Mouse (Mus musculus) hindbrain, embryonic 10.5 days (tissue): Measurements from ENCODE around the gene Wt1. TPM values are rescaled to one million over a fixed set of nuclear protein-coding genes. Genes with fewer than 3 reads are reported as not detected.

ENCODE experiments used
- DNase-seq: peaks from one replicate; pipeline ENCODE4 v3.0.0-alpha.2; 2017; ENCODE audit warnings: low spot score
- H3K27ac ChIP-seq: fragments of 300-500 bp; sonication (generic); 2 replicates; pipeline ENCODE4 v1.5.1; 2016; ENCODE audit warnings: mild to moderate bottlenecking, moderate library complexity
- H3K27me3 ChIP-seq: fragments of 300-500 bp; sonication (generic); 2 replicates; pipeline ENCODE4 v1.6.1; 2016; ENCODE audit warnings: mild to moderate bottlenecking; ENCODE audit not compliant: poor library complexity, insufficient read depth, severe bottlenecking
- H3K36me3 ChIP-seq: fragments of 300-500 bp; sonication (generic); 2 replicates; pipeline ENCODE4 v1.6.1; 2016; ENCODE audit warnings: mild to moderate bottlenecking, moderate library complexity
- H3K4me1 ChIP-seq: fragments of 300-500 bp; sonication (generic); replicated peaks from 2 replicates; pipeline ENCODE4 v1.6.1; 2016; ENCODE audit warnings: mild to moderate bottlenecking
- H3K4me3 ChIP-seq: fragments of 300-500 bp; sonication (generic); 2 replicates; pipeline ENCODE4 v1.5.1; 2016; ENCODE audit warnings: mild to moderate bottlenecking, moderate library complexity
- H3K9me3 ChIP-seq: fragments of 300-500 bp; sonication (generic); 2 replicates; pipeline ENCODE4 v1.6.1; 2016; ENCODE audit warnings: mild to moderate bottlenecking, moderate library complexity
- WGBS: fragments of 180-500 bp; shearing (Covaris S2); methylation state at CpG from one replicate; pipeline ENCODE4 v1.1.7; 2016; 5-methylcytosine and 5-hydroxymethylcytosine counted together
- polyA plus RNA-seq: library from polyadenylated mRNA; unstranded; fragments of >200 nt; fragmentation: Nextera tagmentation; extraction: Ambion mirVana; gene quantifications from 2 replicates; pipeline ENCODE4 v1.2.1, GENCODE M21; 2016

The Wt1 gene
- polyA plus RNA-seq, 1 experiment from 2014 or later, result 0.12 TPM

- no peak overlapping the region for H3K27ac ChIP-seq
- H3K4me3 ChIP-seq, result peak overlapping the region; percentile 1; the same call in 1 of the 2 replicates
- H3K4me1 ChIP-seq, result peaks cover 25% of the 10 kb centered on the region
- DNase-seq, result peak; percentile 52
- peaks cover 100% of the 10 kb centered on the region for H3K27me3 ChIP-seq
- H3K36me3 ChIP-seq, result no peaks in the 10 kb centered on the region
- no peaks in the 10 kb centered on the region for H3K9me3 ChIP-seq
- 1% methylated on average over 32 of the region's 32 CpGs for WGBS
These were observed 4.2 kb downstream of the Wt1 start for GRCm38 (mm10) chr2:105130351-105131060.

GRCm38 (mm10) chr2:105131061-105131810 is 4.9 kb downstream of the Wt1 start:
- Histone ChIP-seq H3K36me3 (no peaks in the 10 kb centered on the region), H3K4me1 (peaks cover 23% of the 10 kb centered on the region), H3K27me3 (peaks cover 100% of the 10 kb centered on the region), H3K4me3 (no peak overlapping the region), H3K9me3 (no peaks in the 10 kb centered on the region), H3K27ac (no peak overlapping the region)
- 5% methylated on average over 12 of the region's 12 CpGs for whole genome bisulfite sequencing
- DNase-seq, result peak; percentile 33

DNA sequence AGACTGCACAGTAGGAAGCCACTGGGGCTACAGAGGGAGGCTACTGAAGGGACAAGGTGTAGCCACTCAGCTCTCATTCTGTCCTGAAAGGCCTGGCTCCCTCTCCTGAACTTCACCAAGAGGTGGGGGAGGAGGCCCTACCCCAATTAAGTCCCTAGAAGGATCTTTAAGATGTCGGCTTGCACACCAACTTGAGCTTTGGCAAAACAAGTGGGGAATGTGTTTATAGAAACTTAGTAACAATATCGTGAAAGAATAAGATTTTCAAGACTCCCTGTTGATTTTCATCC is 5.4 kb downstream of the Wt1 start:
- no peak overlapping the region for H3K4me3 ChIP-seq
- H3K9me3 ChIP-seq, result no peaks in the 10 kb centered on the region
- H3K27ac ChIP-seq, result no peak overlapping the region
- H3K27me3 ChIP-seq, result peaks cover 100% of the 10 kb centered on the region
- H3K4me1 ChIP-seq, result peaks cover 17% of the 10 kb centered on the region
- H3K36me3 ChIP-seq, result no peaks in the 10 kb centered on the region
- WGBS, result 2% methylated on average over 2 of the region's 2 CpGs
- DNase-seq, result no peak

- H3K27me3 ChIP-seq, result peaks cover 100% of the 10 kb centered on the region
- 2% methylated on average over 17 of the region's 17 CpGs for WGBS
- H3K4me1 ChIP-seq, result peaks cover 12% of the 10 kb centered on the region
- no peaks in the 10 kb centered on the region for H3K36me3 ChIP-seq
- no peak overlapping the region for H3K27ac ChIP-seq
- no peaks in the 10 kb centered on the region for H3K9me3 ChIP-seq
- H3K4me3 ChIP-seq, result no peak overlapping the region
- peak; percentile 49 for DNase-seq
These were observed 6.0 kb downstream of the Wt1 start for GRCm38 (mm10) chr2:105132300-105132699.

- WGBS, result 1% methylated on average over 43 of the region's 43 CpGs
- no peaks in the 10 kb centered on the region for H3K9me3 ChIP-seq
- H3K36me3 ChIP-seq, result no peaks in the 10 kb centered on the region
- H3K4me1 ChIP-seq, result peaks cover 6% of the 10 kb centered on the region
- H3K4me3 ChIP-seq, result no peak overlapping the region
- no peak overlapping the region for H3K27ac ChIP-seq
- DNase-seq, result peak; percentile 52
- H3K27me3 ChIP-seq, result peaks cover 100% of the 10 kb centered on the region
These were observed 6.8 kb downstream of the Wt1 start for GRCm38 (mm10) chr2:105132933-105133795.

- 0% methylated on average over 19 of the region's 19 CpGs for WGBS
- H3K4me1 ChIP-seq, result peaks cover 6% of the 10 kb centered on the region
- H3K27me3 ChIP-seq, result peaks cover 100% of the 10 kb centered on the region
- no peaks in the 10 kb centered on the region for H3K36me3 ChIP-seq
- H3K9me3 ChIP-seq, result no peaks in the 10 kb centered on the region
- no peak overlapping the region for H3K27ac ChIP-seq
- no peak overlapping the region for H3K4me3 ChIP-seq
- DNase-seq, result peak; percentile 27
These were observed 8.0 kb downstream of the Wt1 start for GRCm38 (mm10) chr2:105134296-105134695.

DNA sequence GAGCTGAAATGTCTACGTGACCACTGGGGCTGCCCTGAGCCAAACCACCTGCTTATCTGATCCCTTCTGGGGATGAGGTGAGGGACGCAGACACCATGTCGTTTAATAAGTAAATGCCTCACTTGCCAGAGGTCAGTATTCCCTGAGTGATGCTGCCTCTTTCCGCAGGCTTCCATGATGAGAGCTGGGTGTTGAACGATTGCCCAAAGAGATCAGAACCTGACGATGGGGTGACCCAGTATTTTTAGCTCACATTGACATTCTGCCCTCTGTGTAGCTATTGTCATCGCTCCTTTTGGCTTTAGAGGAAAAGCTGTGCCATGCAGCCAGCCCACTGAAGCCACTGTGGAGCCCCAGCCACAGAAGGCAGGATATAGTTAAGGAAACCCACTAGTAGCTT is 13.1 kb downstream of the Wt1 start:
- Histone ChIP-seq H3K4me3 (no peak overlapping the region), H3K27me3 (peaks cover 66% of the 10 kb centered on the region), H3K27ac (no peak overlapping the region), H3K36me3 (no peaks in the 10 kb centered on the region), H3K9me3 (no peaks in the 10 kb centered on the region), H3K4me1 (no peaks in the 10 kb centered on the region)
- no peak for DNase-seq
- 80% methylated on average over 7 of the region's 7 CpGs for WGBS

GRCm38 (mm10) chr2:105141371-105141770 is 15.0 kb downstream of the Wt1 start:
- Histone ChIP-seq H3K27me3 (peaks cover 47% of the 10 kb centered on the region), H3K9me3 (no peaks in the 10 kb centered on the region), H3K4me3 (no peak overlapping the region), H3K27ac (no peak overlapping the region), H3K4me1 (no peaks in the 10 kb centered on the region), H3K36me3 (no peaks in the 10 kb centered on the region)
- no peak for DNase-seq
- 68% methylated on average over 7 of the region's 7 CpGs for WGBS

- Histone ChIP-seq H3K27me3 (peaks cover 24% of the 10 kb centered on the region), H3K4me3 (no peak overlapping the region), H3K9me3 (no peaks in the 10 kb centered on the region), H3K4me1 (no peaks in the 10 kb centered on the region), H3K36me3 (no peaks in the 10 kb centered on the region), H3K27ac (no peak overlapping the region)
- DNase-seq, result no peak
- WGBS, result 92% methylated on average over 14 of the region's 14 CpGs
These were observed 17.4 kb downstream of the Wt1 start for GRCm38 (mm10) chr2:105143731-105144130.

GRCm38 (mm10) chr2:105151544-105151943 is 25.2 kb downstream of the Wt1 start:
- H3K36me3 ChIP-seq, result no peaks in the 10 kb centered on the region
- no peak overlapping the region for H3K27ac ChIP-seq
- H3K4me3 ChIP-seq, result no peak overlapping the region
- WGBS, result 94% methylated on average over 5 of the region's 5 CpGs
- H3K27me3 ChIP-seq, result no peaks in the 10 kb centered on the region
- peaks cover 7% of the 10 kb centered on the region; the same call in 1 of the 2 replicates for H3K4me1 ChIP-seq
- DNase-seq, result no peak
- no peaks in the 10 kb centered on the region for H3K9me3 ChIP-seq

- no peaks in the 10 kb centered on the region for H3K27me3 ChIP-seq
- no peak for DNase-seq
- H3K27ac ChIP-seq, result no peak overlapping the region
- WGBS, result 82% methylated on average over 1 of the region's 1 CpGs
- no peaks in the 10 kb centered on the region for H3K36me3 ChIP-seq
- no peaks in the 10 kb centered on the region for H3K9me3 ChIP-seq
- H3K4me3 ChIP-seq, result no peak overlapping the region
- H3K4me1 ChIP-seq, result peaks cover 7% of the 10 kb centered on the region; the same call in 1 of the 2 replicates
These were observed 26.7 kb downstream of the Wt1 start for GRCm38 (mm10) chr2:105153046-105153445.

DNA sequence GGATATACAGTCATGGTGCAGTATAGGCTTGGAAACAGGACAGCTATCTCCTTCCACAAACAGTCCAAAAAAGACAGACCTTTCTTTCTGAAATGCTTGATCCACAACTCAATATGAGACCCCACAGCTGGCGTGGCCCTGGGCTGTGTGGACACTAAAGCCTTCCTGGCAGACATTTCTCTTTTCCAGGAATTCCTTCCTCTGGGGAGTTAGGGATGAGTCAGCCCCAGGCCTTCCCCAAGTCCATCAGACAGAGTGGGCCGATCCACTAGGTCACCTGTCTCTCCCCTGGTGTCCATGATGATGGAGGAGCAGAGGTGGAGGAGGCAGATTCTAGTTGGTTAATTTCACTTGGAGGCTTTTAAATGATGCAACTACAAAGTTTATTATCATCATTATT is 34.6 kb downstream of the Wt1 start:
- 81% methylated on average over 2 of the region's 2 CpGs for WGBS
- Histone ChIP-seq H3K9me3 (no peaks in the 10 kb centered on the region), H3K4me3 (no peak overlapping the region), H3K27ac (no peak overlapping the region), H3K27me3 (no peaks in the 10 kb centered on the region), H3K36me3 (no peaks in the 10 kb centered on the region), H3K4me1 (no peaks in the 10 kb centered on the region)
- DNase-seq, result no peak

GRCm38 (mm10) chr2:105162763-105163162 is 36.4 kb downstream of the Wt1 start:
- Histone ChIP-seq H3K36me3 (no peaks in the 10 kb centered on the region), H3K27ac (no peak overlapping the region), H3K4me1 (no peaks in the 10 kb centered on the region), H3K4me3 (no peak overlapping the region), H3K9me3 (no peaks in the 10 kb centered on the region), H3K27me3 (no peaks in the 10 kb centered on the region)
- 35% methylated on average over 4 of the region's 4 CpGs for WGBS
- DNase-seq, result no peak
